Mouse (Mus musculus): ENCODE measurements around the gene Rasgrp4. TPM values are rescaled to one million over a fixed set of nuclear protein-coding genes. Genes with fewer than 3 reads are reported as not detected.
A peak's percentile ranks its signal among the peaks of the same experiment; 100 is the strongest.

The Rasgrp4 gene
- total and polyA plus RNA-seq, 2 experiments from 2014 or later, result 0.79 to 2.2 TPM

DNA sequence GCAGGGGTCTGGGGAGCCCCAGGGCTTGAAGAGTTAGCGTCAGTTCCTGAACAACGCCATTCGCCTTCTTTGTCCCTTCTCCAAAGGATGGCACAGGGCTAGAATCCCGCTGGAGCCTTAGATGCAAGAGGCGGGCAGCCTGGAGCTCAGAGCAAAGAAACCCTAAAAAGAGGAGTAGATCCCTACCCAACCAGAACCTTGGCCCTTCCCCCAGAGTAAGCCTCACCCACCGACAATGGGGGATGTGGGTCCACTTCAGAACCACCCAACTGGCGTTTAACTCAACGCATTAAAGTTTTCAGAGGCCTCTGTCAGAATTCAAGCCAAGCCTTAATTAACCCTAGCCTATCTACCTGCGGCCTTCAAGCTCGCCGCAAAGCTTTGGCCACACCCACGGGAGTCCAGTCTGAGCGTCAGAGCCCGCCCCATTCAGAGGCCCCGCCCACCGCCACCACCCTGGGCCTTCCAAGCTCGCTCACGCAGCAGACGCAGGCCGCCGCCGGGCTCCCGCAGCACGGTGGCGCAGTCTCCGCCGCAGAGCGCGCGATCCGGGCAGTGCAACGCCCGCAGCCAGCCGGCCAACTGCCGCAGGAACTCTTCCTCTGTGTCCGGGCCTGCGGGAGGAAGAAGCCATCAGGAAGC is 20.7 kb downstream of the Rasgrp4 start:
- TF ChIP-seq CTCF (IDR thresholded peaks at IDR 0.05), result peak; percentile 50
- Histone ChIP-seq H3K4me2 (ENCODE audit: low read depth, low read length, poor library complexity, severe bottlenecking) (peak overlapping the region; percentile 89), H3K9me3 (ENCODE audit: low read length) (no peaks in the 10 kb centered on the region), H3K9ac (replicated peaks; ENCODE audit: low read length, poor library complexity, severe bottlenecking) (peak overlapping the region; percentile 78), H3K27ac (ENCODE audit: low read depth, low read length) (peak overlapping the region; percentile 86), H3K4me3 (ENCODE audit: low read depth, low read length) (peak overlapping the region; percentile 74), H3K4me1 (ENCODE audit: insufficient read depth, low read length) (no peaks in the 10 kb centered on the region), H3K36me3 (ENCODE audit: insufficient read depth, low read length) (no peaks in the 10 kb centered on the region), H3K27me3 (ENCODE audit: insufficient read depth, low read length) (0 out of 2 replicates have a peak, but pooled peaks cover 5% of the 10 kb centered on the region)
- WGBS, result 7% methylated on average over 37 of the region's 37 CpGs
- DNase-seq (ENCODE audit: low spot score), result peak; percentile 86
- ATAC-seq (ENCODE audit: low FRiP score), result peak; percentile 87

DNA sequence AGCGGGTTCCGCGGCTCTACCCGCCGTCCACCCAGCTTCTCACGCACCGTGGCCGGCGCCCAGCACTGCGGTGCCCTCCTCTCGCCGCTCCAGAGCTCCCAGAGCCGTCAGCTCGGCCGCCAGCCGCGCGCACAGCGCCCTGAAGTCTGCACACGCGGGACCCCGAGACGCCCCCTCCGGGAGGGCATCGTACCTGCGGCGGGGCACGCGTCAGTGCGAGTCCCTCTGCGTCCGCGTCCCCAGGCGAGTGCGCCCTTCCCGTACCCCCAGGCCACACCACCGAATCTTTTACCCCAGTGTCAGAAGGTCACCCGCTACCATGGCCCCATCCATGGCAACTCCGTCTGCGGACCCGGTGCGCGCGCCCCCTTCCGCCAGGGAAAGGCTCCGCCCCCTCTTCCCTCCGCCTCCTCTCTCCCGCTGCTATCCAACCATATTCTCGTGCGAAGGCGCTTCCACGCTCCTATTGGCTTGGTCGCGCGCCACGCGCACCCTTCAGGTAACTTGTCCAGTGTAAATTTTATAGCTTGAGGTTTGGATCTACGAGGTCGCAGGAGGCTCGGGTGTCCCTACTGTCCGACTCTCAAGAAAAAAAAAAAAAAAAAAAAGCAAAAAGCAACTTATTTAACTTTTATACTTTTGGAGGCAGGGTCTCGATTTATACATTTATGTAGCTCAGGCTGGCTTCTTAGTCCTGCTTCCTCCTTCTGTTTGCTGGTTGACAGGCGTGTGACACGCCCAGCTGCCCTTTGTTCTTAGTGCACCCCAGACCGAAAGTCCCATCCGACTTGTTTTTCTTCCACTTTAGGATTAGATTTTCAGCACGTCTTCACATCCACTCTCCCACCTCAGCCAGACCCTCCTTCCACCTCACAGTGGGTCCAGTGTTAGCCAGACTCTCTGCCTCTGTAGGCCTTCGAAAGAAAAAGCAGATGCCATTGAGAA is 21.5 kb downstream of the Rasgrp4 start, which contains the start of gene Fam98c:
Gene Fam98c (minus strand): TSS at position 397 of the 945 bp plus-strand sequence.
- DNase-seq (ENCODE audit: low spot score) (peak; percentile 90), ATAC-seq (ENCODE audit: low FRiP score) (peak; percentile 85)
- peak within 1 kb of the TSS; percentile 86 for H3K27ac ChIP-seq (ENCODE audit: low read depth, low read length)
- H3K4me2 ChIP-seq (ENCODE audit: low read depth, low read length, poor library complexity, severe bottlenecking), result peak within 1 kb of the TSS; percentile 89
- H3K4me3 ChIP-seq (ENCODE audit: low read depth, low read length), result peak within 1 kb of the TSS; percentile 74
- H3K27me3 ChIP-seq (ENCODE audit: insufficient read depth, low read length), result 0 out of 2 replicates have a peak, but pooled peaks cover 5% of the 10 kb centered on the region
- no peaks in the 10 kb centered on the region for H3K9me3 ChIP-seq (ENCODE audit: low read length)
- H3K4me1 ChIP-seq (ENCODE audit: insufficient read depth, low read length), result no peaks in the 10 kb centered on the region
- peak within 1 kb of the TSS; percentile 78 for H3K9ac ChIP-seq (replicated peaks; ENCODE audit: low read length, poor library complexity, severe bottlenecking)
- TF ChIP-seq CTCF (IDR thresholded peaks at IDR 0.05), result peak; percentile 70
- 4% methylated on average over 54 of the region's 68 CpGs for WGBS
- H3K36me3 ChIP-seq (ENCODE audit: insufficient read depth, low read length), result peaks cover 5% of the 10 kb centered on the region; the same call in 1 of the 2 replicates

DNA sequence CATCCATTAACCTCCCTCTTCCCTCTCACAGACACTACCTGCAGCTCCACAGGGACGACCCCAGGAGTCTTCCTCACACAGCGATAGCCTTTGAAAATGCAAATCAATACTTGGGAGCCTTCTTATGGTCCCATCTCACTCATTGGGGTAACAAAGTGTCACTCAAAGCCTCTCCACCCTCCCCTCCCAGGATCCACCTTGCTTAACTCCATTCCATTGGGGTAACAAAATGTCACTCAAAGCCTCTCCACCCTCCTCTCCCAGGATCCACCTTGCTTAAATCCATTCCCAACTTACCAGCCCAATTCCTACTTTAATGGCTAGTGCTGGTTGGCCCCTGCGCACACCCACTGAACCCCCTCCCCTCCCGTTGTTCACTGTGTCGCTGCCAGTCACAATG is 23.6 kb downstream of the Rasgrp4 start:
- H3K27ac ChIP-seq (ENCODE audit: low read depth, low read length), result no peak overlapping the region
- DNase-seq (ENCODE audit: low spot score), result peak; percentile 22
- H3K4me3 ChIP-seq (ENCODE audit: low read depth, low read length), result no peak overlapping the region
- no peak for TF ChIP-seq CTCF (IDR thresholded peaks at IDR 0.05)
- H3K36me3 ChIP-seq (ENCODE audit: insufficient read depth, low read length), result peaks cover 21% of the 10 kb centered on the region
- no peak for ATAC-seq (ENCODE audit: low FRiP score)
- 2% methylated on average over 5 of the region's 5 CpGs for WGBS
- H3K9me3 ChIP-seq (ENCODE audit: low read length), result no peaks in the 10 kb centered on the region
- H3K27me3 ChIP-seq (ENCODE audit: insufficient read depth, low read length), result 0 out of 2 replicates have a peak, but pooled peaks cover 5% of the 10 kb centered on the region
- H3K4me1 ChIP-seq (ENCODE audit: insufficient read depth, low read length), result no peaks in the 10 kb centered on the region
- H3K9ac ChIP-seq (replicated peaks; ENCODE audit: low read length, poor library complexity, severe bottlenecking), result no peak overlapping the region
- no peak overlapping the region for H3K4me2 ChIP-seq (ENCODE audit: low read depth, low read length, poor library complexity, severe bottlenecking)

DNA sequence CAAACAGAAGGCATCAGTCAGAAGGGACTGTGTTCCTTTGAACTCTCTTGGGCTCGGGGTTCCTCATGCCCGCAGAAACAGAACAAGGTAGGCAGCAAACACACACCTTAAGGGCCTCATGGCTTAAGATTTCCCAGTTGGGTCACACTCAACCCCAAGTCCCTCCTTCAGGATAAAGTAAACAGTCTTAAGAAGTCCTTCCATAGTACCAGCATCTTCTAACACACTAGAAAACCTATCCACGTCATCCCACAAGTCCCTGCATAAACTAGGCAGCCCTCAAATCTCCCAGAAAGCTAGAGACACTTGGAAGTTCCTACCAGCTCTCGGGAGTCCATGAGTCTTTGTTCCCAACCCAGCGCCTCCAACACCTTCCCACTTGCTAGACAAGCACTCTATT is 27.6 kb downstream of the Rasgrp4 start:
- H3K27me3 ChIP-seq (ENCODE audit: insufficient read depth, low read length), result 0 out of 2 replicates have a peak, but pooled peaks cover 5% of the 10 kb centered on the region
- H3K9ac ChIP-seq (replicated peaks; ENCODE audit: low read length, poor library complexity, severe bottlenecking), result no peak overlapping the region
- H3K4me3 ChIP-seq (ENCODE audit: low read depth, low read length), result no peak overlapping the region
- H3K36me3 ChIP-seq (ENCODE audit: insufficient read depth, low read length), result peaks cover 31% of the 10 kb centered on the region
- no peak for ATAC-seq (ENCODE audit: low FRiP score)
- H3K27ac ChIP-seq (ENCODE audit: low read depth, low read length), result no peak overlapping the region
- TF ChIP-seq CTCF (IDR thresholded peaks at IDR 0.05), result no peak
- H3K4me2 ChIP-seq (ENCODE audit: low read depth, low read length, poor library complexity, severe bottlenecking), result no peak overlapping the region
- no peaks in the 10 kb centered on the region for H3K9me3 ChIP-seq (ENCODE audit: low read length)
- WGBS, result 92% methylated on average over 5 of the region's 5 CpGs
- 0 out of 2 replicates have a peak, but pooled peaks cover 3% of the 10 kb centered on the region for H3K4me1 ChIP-seq (ENCODE audit: insufficient read depth, low read length)
- no peak for DNase-seq (ENCODE audit: low spot score)

DNA sequence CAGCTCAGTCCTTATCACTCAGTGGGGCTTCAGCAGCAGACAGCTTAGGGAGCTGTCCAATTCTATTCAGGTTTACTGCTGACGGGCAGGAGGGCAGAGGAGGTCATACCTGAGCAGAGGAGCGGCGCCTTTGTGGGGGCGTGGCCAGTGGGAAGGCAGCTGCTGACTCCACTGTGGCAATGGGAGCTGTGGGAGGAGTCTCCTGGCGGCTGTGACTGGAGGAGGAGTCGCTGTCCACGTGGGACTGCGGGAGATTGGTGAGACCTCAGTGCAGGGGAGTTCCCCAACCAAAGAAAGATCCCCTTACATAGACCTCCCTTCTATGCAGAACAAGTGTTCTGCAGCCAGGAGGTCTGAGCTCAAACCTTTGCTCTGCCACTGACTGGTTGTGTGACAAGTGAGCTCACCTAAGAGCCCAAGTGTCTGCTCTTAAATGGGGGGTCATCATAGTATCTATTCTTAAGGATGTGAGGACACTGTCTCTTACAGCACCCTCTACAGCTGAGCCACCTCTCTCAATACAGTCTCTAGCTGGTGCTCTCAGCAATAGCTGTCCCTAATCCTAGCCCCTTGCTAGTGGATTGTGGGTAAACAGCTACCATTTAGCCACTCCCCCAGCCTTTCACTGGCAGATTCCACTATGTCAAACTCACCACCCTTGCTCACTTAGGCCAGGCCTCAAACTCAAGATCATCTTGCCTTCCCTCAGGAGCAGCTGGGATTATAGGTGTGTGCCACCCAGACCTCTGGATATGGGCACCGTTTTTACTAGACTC is 28.3 kb downstream of the Rasgrp4 start:
- Histone ChIP-seq H3K27me3 (ENCODE audit: insufficient read depth, low read length) (0 out of 2 replicates have a peak, but pooled peaks cover 5% of the 10 kb centered on the region), H3K4me1 (ENCODE audit: insufficient read depth, low read length) (0 out of 2 replicates have a peak, but pooled peaks cover 4% of the 10 kb centered on the region), H3K36me3 (ENCODE audit: insufficient read depth, low read length) (peaks cover 31% of the 10 kb centered on the region), H3K4me3 (ENCODE audit: low read depth, low read length) (no peak overlapping the region), H3K27ac (ENCODE audit: low read depth, low read length) (no peak overlapping the region), H3K9ac (replicated peaks; ENCODE audit: low read length, poor library complexity, severe bottlenecking) (no peak overlapping the region), H3K4me2 (ENCODE audit: low read depth, low read length, poor library complexity, severe bottlenecking) (no peak overlapping the region), H3K9me3 (ENCODE audit: low read length) (no peaks in the 10 kb centered on the region)
- ATAC-seq (ENCODE audit: low FRiP score) (no peak), DNase-seq (ENCODE audit: low spot score) (no peak)
- no peak for TF ChIP-seq CTCF (IDR thresholded peaks at IDR 0.05)
- WGBS, result 26% methylated on average over 9 of the region's 9 CpGs

Measured in midbrain, postnatal 0 days (tissue).